Mouse (Mus musculus): Measurements from ENCODE around the gene Rad9b. TPM values are rescaled to one million over a fixed set of nuclear protein-coding genes. Genes with fewer than 3 reads are reported as not detected.

Rad9b gene
- polyA plus RNA-seq (2014; fragmentation: Nextera tagmentation; extraction: Ambion mirVana), result 9.7 and 11.1 TPM in 2 replicates

- H3K36me3 ChIP-seq (ENCODE audit: control insufficient read depth, insufficient read depth, low read length), result no peaks in the 10 kb centered on the region
- WGBS, result 2% methylated on average over 51 of the region's 51 CpGs
- H3K27me3 ChIP-seq (ENCODE audit: control insufficient read depth, insufficient read depth, low read length), result no peaks in the 10 kb centered on the region
- H3K4me1 ChIP-seq (ENCODE audit: control insufficient read depth, insufficient read depth, low read length), result 0 out of 2 replicates have a peak, but pooled peaks cover 2% of the 10 kb centered on the region
- peak; percentile 100 for DNase-seq (ENCODE audit: low spot score, missing footprints)
- peak; percentile 95 for ATAC-seq (ENCODE audit: low FRiP score)
- H3K9me3 ChIP-seq (ENCODE audit: control insufficient read depth, low read length), result no peaks in the 10 kb centered on the region
- peak within 1 kb of the TSS; percentile 86 for H3K9ac ChIP-seq (ENCODE audit: low read length)
- 0 out of 2 replicates have a peak within 1 kb of the TSS, but pooled peaks have one; percentile 12 for H3K27ac ChIP-seq (ENCODE audit: low read depth, low read length)
- H3K4me2 ChIP-seq, result peak within 1 kb of the TSS; percentile 84
- peak within 1 kb of the TSS; percentile 93 for H3K4me3 ChIP-seq (ENCODE audit: low read depth, low read length)
These were observed at the start of gene Rad9b, which contains the start of gene Vps29 for GRCm38 (mm10) chr5:122353807-122354491. TSS of gene Rad9b (minus strand) at chr5:122354233. TSS of gene Vps29 (plus strand) at chr5:122354369.

DNA sequence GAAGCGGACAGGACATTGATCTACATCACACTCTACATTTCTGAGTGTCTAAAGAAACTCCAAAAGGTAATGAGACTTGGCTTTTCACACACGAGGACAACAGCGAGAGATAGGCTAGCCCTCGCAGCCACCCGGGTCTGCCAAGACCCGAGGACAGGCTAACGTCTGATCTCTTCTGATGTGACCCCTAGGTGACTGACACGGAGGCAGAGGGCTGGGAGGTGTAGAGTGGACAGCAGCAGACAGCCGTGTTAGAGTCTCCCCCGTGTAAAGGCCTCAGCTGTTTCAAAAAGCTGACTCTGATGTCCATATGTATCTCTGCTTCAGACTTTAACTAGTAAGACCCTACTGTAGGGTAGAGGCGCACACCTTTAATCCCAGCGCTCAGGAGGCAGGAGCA is 49.3 kb upstream of the Rad9b start:
- Histone ChIP-seq H3K27me3 (ENCODE audit: control insufficient read depth, insufficient read depth, low read length) (no peaks in the 10 kb centered on the region), H3K4me3 (ENCODE audit: low read depth, low read length) (no peak overlapping the region), H3K9ac (ENCODE audit: low read length) (no peak overlapping the region), H3K27ac (ENCODE audit: low read depth, low read length) (no peak overlapping the region), H3K4me1 (ENCODE audit: control insufficient read depth, insufficient read depth, low read length) (no peaks in the 10 kb centered on the region), H3K4me2 (no peak overlapping the region), H3K9me3 (ENCODE audit: control insufficient read depth, low read length) (no peaks in the 10 kb centered on the region; the same call in 1 of the 2 replicates), H3K36me3 (ENCODE audit: control insufficient read depth, insufficient read depth, low read length) (peaks cover 23% of the 10 kb centered on the region)
- 94% methylated on average over 12 of the region's 12 CpGs for WGBS
- no peak for DNase-seq (ENCODE audit: low spot score, missing footprints)
- ATAC-seq (ENCODE audit: low FRiP score), result no peak

DNA sequence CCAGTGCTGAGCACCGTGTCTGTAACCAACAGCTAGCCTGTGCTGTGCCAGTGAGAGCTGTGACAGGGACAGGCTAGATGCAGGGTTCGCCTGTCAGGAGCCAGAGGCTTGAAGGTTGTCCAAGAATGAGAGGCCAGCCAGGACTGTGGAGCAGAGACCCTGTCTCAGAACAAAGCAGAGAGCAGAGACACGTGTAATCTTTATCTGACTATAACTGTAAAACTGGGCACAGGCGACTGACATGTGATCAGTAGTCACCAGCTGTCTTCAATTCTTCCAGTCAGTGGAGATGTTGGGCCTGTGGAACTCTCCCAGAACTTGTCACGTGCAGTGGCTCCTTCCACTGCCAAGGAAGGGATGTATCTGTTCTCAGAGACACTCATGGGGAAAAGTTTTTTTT is 48.7 kb upstream of the Rad9b start:
- Histone ChIP-seq H3K4me3 (ENCODE audit: low read depth, low read length) (no peak overlapping the region), H3K4me2 (no peak overlapping the region), H3K27me3 (ENCODE audit: control insufficient read depth, insufficient read depth, low read length) (no peaks in the 10 kb centered on the region), H3K27ac (ENCODE audit: low read depth, low read length) (no peak overlapping the region), H3K9ac (ENCODE audit: low read length) (no peak overlapping the region), H3K9me3 (ENCODE audit: control insufficient read depth, low read length) (no peaks in the 10 kb centered on the region; the same call in 1 of the 2 replicates), H3K36me3 (ENCODE audit: control insufficient read depth, insufficient read depth, low read length) (peaks cover 23% of the 10 kb centered on the region), H3K4me1 (ENCODE audit: control insufficient read depth, insufficient read depth, low read length) (no peaks in the 10 kb centered on the region)
- WGBS, result 83% methylated on average over 5 of the region's 5 CpGs
- ATAC-seq (ENCODE audit: low FRiP score) (no peak), DNase-seq (ENCODE audit: low spot score, missing footprints) (no peak)

GRCm38 (mm10) chr5:122402160-122402559 is 48.1 kb upstream of the Rad9b start:
- 90% methylated on average over 13 of the region's 13 CpGs for WGBS
- H3K9me3 ChIP-seq (ENCODE audit: control insufficient read depth, low read length), result no peaks in the 10 kb centered on the region; the same call in 1 of the 2 replicates
- no peaks in the 10 kb centered on the region for H3K4me1 ChIP-seq (ENCODE audit: control insufficient read depth, insufficient read depth, low read length)
- H3K27ac ChIP-seq (ENCODE audit: low read depth, low read length), result no peak overlapping the region
- peaks cover 20% of the 10 kb centered on the region for H3K36me3 ChIP-seq (ENCODE audit: control insufficient read depth, insufficient read depth, low read length)
- no peaks in the 10 kb centered on the region for H3K27me3 ChIP-seq (ENCODE audit: control insufficient read depth, insufficient read depth, low read length)
- no peak overlapping the region for H3K4me2 ChIP-seq
- no peak overlapping the region for H3K9ac ChIP-seq (ENCODE audit: low read length)
- H3K4me3 ChIP-seq (ENCODE audit: low read depth, low read length), result no peak overlapping the region
- ATAC-seq (ENCODE audit: low FRiP score), result no peak
- DNase-seq (ENCODE audit: low spot score, missing footprints), result no peak

DNA sequence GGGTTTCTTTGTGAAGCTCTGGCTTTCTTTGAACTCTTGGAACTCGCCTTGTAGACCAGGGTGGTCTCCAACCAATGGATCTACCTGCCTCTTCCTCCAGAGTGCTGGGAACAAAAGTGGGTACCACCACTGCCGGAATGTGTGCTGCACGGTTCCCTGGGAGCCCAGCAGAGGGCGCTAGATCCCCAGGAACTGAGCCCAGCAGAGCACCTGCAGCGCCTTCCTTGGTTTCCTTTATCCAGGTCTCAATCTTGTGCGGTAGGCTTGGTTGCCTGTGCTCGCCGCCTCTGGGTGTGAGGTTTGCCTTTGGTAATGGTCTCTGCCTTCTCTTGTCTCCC is 47.2 kb upstream of the Rad9b start:
- ATAC-seq (ENCODE audit: low FRiP score) (no peak), DNase-seq (ENCODE audit: low spot score, missing footprints) (peak; percentile 95)
- Histone ChIP-seq H3K27me3 (ENCODE audit: control insufficient read depth, insufficient read depth, low read length) (no peaks in the 10 kb centered on the region), H3K4me3 (ENCODE audit: low read depth, low read length) (no peak overlapping the region), H3K36me3 (ENCODE audit: control insufficient read depth, insufficient read depth, low read length) (peaks cover 17% of the 10 kb centered on the region), H3K4me2 (no peak overlapping the region), H3K4me1 (ENCODE audit: control insufficient read depth, insufficient read depth, low read length) (no peaks in the 10 kb centered on the region), H3K27ac (ENCODE audit: low read depth, low read length) (no peak overlapping the region), H3K9ac (ENCODE audit: low read length) (no peak overlapping the region), H3K9me3 (ENCODE audit: control insufficient read depth, low read length) (no peaks in the 10 kb centered on the region)
- WGBS, result 17% methylated on average over 8 of the region's 8 CpGs

GRCm38 (mm10) chr5:122400628-122401302 is 46.7 kb upstream of the Rad9b start:
- no peaks in the 10 kb centered on the region for H3K27me3 ChIP-seq (ENCODE audit: control insufficient read depth, insufficient read depth, low read length)
- no peak overlapping the region for H3K4me2 ChIP-seq
- ATAC-seq (ENCODE audit: low FRiP score) (no peak), DNase-seq (ENCODE audit: low spot score, missing footprints) (no peak)
- H3K9me3 ChIP-seq (ENCODE audit: control insufficient read depth, low read length), result no peaks in the 10 kb centered on the region
- no peak overlapping the region for H3K27ac ChIP-seq (ENCODE audit: low read depth, low read length)
- peaks cover 14% of the 10 kb centered on the region for H3K36me3 ChIP-seq (ENCODE audit: control insufficient read depth, insufficient read depth, low read length)
- no peaks in the 10 kb centered on the region for H3K4me1 ChIP-seq (ENCODE audit: control insufficient read depth, insufficient read depth, low read length)
- WGBS, result 89% methylated on average over 18 of the region's 18 CpGs
- H3K9ac ChIP-seq (ENCODE audit: low read length), result no peak overlapping the region
- H3K4me3 ChIP-seq (ENCODE audit: low read depth, low read length), result no peak overlapping the region

GRCm38 (mm10) chr5:122399871-122400270 is 45.8 kb upstream of the Rad9b start:
- Histone ChIP-seq H3K4me2 (no peak overlapping the region), H3K27ac (ENCODE audit: low read depth, low read length) (no peak overlapping the region), H3K27me3 (ENCODE audit: control insufficient read depth, insufficient read depth, low read length) (no peaks in the 10 kb centered on the region), H3K4me1 (ENCODE audit: control insufficient read depth, insufficient read depth, low read length) (no peaks in the 10 kb centered on the region), H3K36me3 (ENCODE audit: control insufficient read depth, insufficient read depth, low read length) (peaks cover 8% of the 10 kb centered on the region), H3K4me3 (ENCODE audit: low read depth, low read length) (no peak overlapping the region), H3K9ac (ENCODE audit: low read length) (no peak overlapping the region), H3K9me3 (ENCODE audit: control insufficient read depth, low read length) (no peaks in the 10 kb centered on the region)
- DNase-seq (ENCODE audit: low spot score, missing footprints) (no peak), ATAC-seq (ENCODE audit: low FRiP score) (no peak)
- WGBS, result 91% methylated on average over 8 of the region's 8 CpGs

DNA sequence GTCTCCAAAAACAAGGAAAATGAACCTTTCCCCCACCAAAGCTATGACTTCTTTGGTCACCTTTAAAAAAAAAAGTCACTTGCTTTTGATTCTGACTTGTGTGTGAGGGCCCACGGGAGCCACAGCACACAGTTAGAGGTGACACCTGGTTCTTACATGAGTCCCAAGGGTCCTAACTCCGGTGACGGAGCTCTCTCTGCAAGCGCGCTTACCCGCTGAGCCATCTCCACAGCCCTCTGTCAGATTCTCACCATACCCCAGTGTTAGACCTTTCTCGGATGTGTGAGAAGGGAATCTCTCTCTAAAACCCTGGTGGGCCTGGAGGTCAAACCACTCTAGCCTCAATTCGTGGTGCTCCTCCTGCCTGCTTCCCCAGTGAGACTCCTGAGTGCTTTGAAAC is 43.5 kb upstream of the Rad9b start:
- H3K27ac ChIP-seq (ENCODE audit: low read depth, low read length), result no peak overlapping the region
- no peaks in the 10 kb centered on the region for H3K9me3 ChIP-seq (ENCODE audit: control insufficient read depth, low read length)
- no peak overlapping the region for H3K4me2 ChIP-seq
- DNase-seq (ENCODE audit: low spot score, missing footprints), result no peak
- H3K4me1 ChIP-seq (ENCODE audit: control insufficient read depth, insufficient read depth, low read length), result peaks cover 3% of the 10 kb centered on the region
- no peaks in the 10 kb centered on the region for H3K27me3 ChIP-seq (ENCODE audit: control insufficient read depth, insufficient read depth, low read length)
- no peak for ATAC-seq (ENCODE audit: low FRiP score)
- no peak overlapping the region for H3K4me3 ChIP-seq (ENCODE audit: low read depth, low read length)
- WGBS, result 95% methylated on average over 8 of the region's 8 CpGs
- H3K36me3 ChIP-seq (ENCODE audit: control insufficient read depth, insufficient read depth, low read length), result peaks cover 2% of the 10 kb centered on the region; the same call in 1 of the 2 replicates
- H3K9ac ChIP-seq (ENCODE audit: low read length), result no peak overlapping the region

- H3K36me3 ChIP-seq (ENCODE audit: control insufficient read depth, insufficient read depth, low read length), result peaks cover 2% of the 10 kb centered on the region; the same call in 1 of the 2 replicates
These were observed 42.8 kb upstream of the Rad9b start for GRCm38 (mm10) chr5:122396791-122397190.

More at GRCm38 (mm10) chr5:122396791-122397190, 42.8 kb upstream of the Rad9b start:
- no peak overlapping the region for H3K9ac ChIP-seq (ENCODE audit: low read length)
- H3K4me2 ChIP-seq, result no peak overlapping the region
- no peak overlapping the region for H3K4me3 ChIP-seq (ENCODE audit: low read depth, low read length)
- DNase-seq (ENCODE audit: low spot score, missing footprints), result no peak
- H3K27ac ChIP-seq (ENCODE audit: low read depth, low read length), result no peak overlapping the region
- no peak for ATAC-seq (ENCODE audit: low FRiP score)
- H3K9me3 ChIP-seq (ENCODE audit: control insufficient read depth, low read length), result no peaks in the 10 kb centered on the region
- H3K27me3 ChIP-seq (ENCODE audit: control insufficient read depth, insufficient read depth, low read length), result no peaks in the 10 kb centered on the region
- peaks cover 6% of the 10 kb centered on the region for H3K4me1 ChIP-seq (ENCODE audit: control insufficient read depth, insufficient read depth, low read length)
- WGBS, result 89% methylated on average over 10 of the region's 10 CpGs
